Mouse (Mus musculus) cerebellum, postnatal 25 days (tissue): ENCODE results near the gene Slc38a5.
A peak's percentile ranks its signal among the peaks of the same experiment; 100 is the strongest.

ENCODE experiments used
- DNase-seq, 2 experiments: peaks; one replicate each; pipeline ENCODE4 v3.0.0; 2021; ENCODE audit warnings: mixed read lengths in 2 of 2

Gene Slc38a5

DNA sequence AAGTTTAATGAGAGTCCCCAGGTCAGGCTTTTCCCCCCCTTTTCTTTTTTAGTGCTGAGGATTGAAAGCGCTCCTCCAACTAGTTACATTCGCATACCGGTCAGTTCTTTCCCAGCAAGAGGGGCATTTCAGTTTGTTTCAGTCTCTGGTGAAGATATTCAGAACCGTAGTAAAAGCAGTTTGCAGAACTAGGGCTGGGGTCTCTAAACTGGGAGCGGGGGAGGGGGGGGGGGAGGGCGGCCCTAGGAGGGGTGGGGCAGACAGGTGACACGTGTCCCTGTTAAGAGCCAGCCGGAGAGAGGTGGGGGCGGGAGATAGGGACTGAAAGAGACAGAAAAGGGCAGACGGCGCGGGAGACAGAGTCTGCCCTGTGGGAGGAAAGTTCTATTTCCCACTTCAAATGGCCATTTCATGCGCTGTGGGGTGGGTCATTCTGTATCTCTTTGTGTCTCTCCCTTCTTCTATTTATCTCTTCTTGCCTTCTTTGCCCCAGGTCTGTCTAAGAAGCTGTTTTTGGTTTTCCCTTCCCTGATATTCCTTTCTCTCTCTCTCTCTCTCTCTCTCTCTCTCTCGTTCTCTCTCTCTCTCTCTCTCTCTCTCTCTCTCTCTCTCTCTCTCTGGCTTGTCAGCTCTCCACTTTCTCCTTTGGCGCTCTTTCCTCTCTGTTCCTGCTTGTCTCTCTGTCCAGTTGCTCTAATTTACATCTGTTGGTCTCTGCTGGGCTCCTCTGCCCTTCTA, at the start of gene Slc38a5:
Gene Slc38a5 (plus strand): TSS at position 51 of the 738 bp plus-strand sequence.
- DNase-seq, result no peak

DNA sequence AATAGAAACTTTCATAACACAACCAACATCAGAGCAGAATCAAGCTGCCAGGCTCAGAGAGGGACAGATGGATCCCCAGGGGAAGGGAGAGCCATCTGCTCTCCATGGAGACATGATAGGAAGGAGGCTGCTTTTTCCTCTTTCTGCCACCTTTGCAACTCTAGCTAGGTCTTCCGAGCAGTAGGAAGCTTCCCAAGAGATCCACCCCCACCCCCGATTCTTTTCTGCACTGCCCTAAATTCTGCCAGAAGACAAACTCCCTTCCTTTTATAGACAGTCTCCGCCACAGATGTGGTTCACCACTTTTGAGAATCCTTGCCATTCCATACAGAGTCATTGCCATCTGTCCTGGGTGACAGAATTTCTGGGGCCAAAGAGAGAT, 48.6 kb upstream of the Slc38a5 start:
- DNase-seq, result peak; percentile 69 to 70

DNA sequence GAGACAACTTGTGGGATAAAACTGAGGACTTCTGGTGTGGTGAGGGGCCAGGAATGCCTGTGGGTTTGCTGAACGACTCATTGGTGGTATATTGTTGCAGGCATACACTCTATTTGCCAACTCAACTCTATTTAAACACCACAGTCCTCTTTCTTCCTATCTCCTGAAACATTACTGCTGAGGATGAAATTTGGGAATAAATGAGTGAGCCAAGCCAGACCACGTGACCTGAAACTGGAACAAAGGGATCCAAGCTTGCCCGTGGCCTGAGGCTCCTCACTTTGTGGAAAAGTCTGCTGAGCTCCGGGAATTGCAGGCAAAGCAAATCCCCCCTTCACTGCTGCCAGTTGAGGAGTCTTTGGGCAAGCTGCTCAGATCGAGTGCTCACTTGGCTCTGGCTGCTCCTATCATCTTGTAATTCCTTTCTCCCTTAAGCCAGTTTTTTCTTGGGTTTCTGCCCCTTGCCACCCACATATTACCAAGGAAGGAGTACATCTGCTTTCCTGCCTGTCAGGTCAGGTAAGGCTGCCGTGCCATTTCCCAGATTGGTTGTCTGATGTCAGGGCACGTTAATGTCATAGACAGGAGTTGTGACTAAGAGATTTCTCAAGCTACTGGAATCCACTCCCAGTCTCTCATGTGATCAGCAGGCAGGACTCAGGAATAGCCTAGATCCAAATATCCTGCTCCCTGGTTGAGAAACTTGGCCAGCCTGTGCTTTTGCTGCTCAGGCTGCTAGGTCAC, 48.1 kb upstream of the Slc38a5 start:
- peak; percentile 55 to 57 for DNase-seq

DNA sequence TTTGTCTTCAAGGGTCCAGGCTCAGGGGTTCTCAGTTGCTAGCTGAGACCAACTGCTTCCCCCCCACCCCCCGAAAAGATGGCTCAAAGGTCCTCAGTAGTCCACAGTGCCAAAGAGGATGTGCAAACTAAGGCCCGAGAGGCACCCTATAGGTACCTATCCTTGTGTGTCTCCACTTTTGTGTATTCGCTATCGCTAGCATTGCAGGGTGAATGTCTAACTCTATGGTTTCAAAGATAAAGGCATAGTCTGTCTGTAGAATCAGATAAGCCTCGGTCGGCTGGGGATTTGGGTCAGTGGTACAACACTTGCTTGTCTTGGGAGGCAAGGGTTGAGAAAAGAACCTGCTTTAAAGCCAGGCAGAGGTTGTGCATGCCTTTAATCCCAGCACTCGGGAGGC, 47.5 kb upstream of the Slc38a5 start:
- no peak for DNase-seq

DNA sequence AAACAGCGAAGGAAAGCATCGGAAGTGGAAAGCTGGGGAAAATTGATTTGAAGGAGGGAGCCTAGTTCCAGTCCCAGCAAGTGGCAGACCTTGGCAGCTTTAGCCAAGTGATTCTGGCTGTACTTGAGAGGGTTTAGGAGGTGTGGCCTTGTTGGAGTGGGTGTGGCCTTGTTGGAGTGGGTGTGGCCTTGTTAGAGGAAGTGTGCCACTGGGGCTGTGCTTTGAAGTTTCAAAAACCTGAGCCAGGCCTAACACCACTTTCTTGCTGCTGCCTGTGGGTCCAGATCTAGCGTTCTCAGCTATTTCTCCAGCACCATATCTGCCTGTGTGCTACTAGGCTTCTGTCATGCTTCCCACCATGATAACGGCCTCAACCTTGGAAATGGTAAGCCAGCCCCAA, 40.7 kb upstream of the Slc38a5 start:
- DNase-seq, result no peak

DNA sequence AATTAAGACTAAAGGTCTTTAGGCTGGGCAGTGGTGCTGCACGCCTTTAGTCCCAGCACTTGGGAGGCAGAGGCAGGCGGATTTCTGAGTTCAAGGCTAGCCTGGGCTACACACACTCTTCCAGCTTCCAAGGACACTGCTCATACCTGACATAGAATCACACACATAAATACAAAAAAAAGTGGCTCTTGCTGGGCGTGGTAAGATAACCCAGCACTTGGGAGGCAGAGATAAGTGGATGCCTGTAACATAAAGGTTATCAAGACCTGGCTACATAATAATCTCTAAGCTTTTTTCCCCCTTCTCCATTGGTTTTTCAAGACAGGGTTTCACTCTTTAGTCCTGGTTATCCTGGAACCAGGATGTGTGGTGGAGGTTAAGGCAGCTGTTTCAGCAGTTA, 37.3 kb upstream of the Slc38a5 start:
- no peak for DNase-seq

DNA sequence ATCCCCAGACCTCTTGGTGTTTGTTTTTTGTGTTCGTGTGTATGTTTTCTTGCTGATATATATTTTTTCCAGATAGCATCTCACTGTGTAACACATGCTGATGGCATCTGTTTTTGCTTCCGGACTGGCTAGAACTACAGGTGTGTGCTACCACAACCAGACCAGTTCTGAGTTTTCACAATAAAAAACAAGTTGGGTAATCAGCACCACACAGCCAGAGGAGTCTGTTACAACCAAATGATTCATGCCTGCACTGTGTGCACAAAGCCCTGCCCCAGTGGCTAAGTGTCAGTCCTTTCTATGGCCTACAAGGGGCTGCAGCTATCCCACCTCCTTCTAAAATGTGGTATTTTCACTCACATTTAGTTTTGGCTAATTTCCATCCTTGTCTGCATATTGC, 34.2 kb upstream of the Slc38a5 start:
- DNase-seq, result no peak

DNA sequence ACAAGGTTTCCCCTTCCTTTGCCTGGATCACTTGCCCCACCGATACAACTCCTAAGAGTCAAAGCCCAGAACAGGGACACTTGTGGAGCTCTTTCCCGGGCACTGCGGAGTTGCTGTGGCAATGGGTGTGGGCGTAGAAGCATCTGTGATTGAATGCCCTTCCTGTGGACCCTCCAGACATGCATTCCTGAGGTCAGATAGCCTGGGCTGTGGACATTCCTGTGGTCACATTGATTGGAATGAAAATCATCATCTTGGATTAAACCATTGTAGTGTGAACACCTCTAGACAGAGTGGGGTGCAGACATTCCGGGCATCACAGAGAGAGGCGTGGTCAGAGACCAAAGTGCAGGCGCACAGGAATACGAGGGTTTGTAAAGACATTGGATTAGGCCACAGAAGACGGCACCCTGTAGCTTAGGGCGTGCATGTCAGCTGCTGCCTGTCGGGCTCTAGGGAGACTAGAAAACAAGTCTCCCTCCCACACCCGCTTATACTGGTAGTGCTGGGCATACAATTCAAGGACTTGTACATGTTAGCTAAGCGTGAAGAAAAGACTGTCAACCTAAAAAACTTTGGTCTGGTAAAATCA, 32.0 kb upstream of the Slc38a5 start:
- DNase-seq, result no peak

DNA sequence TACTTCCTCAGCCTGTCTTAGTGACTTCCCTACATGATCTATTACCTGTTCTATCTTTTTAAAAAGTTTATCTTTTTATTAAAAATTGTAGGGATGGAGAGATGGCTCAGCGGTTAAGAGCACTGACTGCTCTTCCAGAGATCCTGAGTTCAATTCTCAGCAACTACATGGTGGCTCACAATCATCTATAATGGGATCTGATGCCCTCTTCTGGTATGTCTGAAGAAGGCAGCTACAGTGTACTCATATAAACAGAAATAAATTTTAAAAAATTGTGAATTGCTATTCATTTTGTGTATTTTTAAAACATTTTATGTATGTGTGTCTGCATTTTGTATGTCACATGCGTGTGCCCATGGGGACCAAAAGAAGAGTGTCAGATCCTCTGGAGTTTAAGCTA, 23.3 kb upstream of the Slc38a5 start:
- DNase-seq, result no peak

DNA sequence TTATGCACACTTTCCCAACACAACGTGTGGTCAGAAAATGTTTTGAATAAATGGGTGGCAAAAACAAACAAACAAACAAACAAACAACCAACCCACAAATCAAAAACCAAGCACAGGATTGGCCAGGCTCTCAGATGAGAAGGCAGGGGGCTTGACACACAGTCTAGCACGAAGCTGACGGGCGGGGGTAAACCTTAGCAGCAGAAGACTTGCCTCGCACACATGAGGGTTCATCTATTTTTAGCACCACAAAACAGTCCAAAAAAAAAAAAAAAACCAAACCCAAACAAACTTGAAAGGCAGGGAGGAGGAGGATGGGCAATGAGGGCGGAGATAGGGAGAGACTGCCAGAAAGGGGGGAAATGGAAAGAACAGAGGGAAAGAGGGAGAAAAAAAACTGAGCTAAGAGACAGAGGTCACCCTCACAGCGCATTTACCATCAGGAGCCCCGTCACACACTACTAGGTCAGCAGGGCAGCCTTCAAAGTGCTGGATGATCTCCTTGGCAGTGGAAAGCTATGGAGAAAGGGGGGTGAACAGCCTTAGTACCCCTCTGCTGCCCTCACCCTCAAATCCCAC, 22.3 kb upstream of the Slc38a5 start:
- no peak for DNase-seq

DNA sequence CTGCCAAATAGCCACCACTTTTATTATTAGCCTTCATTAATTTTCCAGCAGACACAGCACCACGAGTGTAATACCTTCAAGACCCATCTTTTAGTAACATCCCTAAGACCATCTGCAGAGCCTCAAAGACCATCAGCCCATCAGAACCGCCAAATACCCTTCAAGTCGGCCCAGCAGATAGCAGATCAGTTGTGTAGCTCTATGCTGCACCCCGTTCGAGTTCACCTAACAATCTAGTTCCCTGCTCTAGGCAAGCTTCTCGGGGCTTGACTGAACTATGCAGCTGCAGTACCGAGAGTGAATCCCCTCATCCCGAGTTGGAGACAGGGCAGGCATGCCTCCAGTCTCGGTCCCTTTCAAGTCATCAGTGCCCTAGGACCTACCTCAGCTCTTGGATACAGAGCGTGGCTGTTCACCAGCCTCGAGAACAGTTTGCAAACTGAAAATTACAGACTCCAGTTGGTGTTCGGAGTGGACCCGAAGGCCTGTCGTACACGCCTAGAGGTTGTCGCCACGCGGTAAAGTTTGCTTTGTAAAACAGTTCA, 19.1 kb upstream of the Slc38a5 start:
- DNase-seq, result no peak

DNA sequence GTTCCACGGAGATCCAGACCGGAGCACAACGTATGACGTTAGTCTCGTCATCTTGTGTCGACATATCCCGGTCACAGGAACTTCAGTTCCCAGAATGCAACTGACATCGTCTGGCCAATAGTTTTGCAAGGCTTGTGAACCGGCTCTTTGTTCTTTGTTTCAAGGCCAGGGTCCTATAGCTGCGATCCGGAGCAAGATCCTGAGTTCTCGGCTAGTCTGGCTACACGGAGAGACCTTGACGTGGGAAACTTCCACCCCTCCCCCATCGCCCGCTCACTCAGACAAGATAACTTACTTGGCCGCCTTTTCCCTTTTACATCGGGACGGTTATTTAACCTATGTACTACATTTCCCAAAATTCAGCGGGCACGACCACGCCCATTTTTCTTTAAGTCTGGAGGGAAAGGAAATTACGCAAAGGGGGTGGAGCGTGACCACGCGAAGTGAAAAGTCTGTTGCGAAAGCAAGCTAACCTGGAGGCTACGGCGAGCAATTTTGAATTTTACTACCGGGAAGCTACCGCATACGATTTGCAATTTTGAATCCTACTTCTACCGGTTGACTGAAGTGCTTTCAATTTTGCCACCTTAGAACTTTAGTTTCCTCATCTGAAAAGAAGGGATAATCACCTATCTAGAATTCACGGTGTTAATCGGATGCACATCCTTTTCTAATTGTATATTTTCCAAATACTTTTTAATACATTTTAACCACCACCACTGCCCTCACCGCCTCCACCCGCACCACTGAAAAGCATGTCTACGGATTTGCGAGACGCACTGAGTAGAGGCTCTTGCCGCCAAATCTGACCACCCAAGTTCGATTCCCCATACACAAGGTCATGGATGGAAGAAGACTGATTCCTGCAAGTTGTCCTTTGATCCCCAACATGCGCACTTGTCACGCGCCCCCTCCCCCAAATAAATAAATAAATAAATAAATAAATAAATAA, 18.3 kb upstream of the Slc38a5 start, which contains the start of gene Ftsj1:
Gene Ftsj1 (minus strand): TSS at position 73 of the 952 bp plus-strand sequence.
- peak; percentile 82 to 85 for DNase-seq

DNA sequence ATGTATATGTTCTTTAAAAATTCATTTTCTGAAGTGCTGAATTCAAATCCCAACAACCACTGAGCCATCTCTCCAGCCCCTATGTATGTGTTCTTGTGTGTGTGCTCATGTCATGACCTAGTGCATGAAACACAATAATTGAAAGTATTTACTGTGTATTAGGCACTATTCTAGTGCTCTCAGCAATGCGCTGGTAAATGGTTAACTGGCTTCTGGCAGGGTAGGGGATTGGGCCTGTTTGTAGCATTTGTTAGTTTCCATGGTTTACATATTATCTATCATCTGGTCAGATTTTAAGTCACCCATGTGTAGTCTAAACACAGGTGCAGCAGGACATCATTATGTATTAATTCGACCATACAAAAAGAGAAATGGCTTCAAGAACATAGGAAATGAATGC, 17.2 kb upstream of the Slc38a5 start:
- DNase-seq, result no peak

DNA sequence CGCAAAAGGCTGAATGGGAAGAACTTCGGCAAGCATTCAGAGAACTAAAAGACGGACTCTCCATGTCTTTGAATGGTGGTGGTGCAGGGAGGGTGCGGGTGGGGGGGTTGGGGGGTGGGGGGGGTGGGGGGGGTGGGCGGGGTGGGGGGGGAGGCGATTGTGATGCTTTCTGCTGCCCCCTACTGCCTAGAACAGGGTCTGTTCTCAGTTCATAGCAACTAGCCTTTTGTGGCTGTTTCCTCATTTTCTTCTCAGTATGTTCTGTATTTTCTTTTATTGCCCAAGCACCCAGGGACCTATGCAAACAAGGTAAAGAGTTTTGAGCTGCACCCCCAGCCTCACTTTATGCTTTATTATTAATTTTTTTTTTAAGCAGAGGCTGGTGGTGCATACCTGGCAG, 15.1 kb upstream of the Slc38a5 start:
- DNase-seq, result no peak

DNA sequence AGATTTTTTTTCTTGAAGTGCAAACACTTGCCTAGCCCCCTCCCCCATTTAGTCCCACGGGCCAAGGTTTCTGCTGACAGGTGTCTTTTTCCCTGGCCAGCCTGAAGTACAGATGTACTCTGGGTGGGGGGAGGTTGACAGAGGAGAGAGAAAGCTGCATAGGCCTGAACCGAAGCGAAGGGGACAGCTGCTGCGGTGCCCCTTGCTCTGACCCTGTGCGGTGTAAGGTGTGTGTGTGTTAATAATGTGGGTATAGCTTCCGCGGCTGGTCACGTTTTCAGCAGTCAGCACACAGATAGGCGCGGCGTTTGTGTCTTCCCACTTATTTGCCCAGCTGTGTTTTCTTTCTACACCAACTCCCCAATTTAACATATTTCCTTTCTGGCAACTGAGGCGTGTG, 11.5 kb upstream of the Slc38a5 start:
- no peak for DNase-seq

DNA sequence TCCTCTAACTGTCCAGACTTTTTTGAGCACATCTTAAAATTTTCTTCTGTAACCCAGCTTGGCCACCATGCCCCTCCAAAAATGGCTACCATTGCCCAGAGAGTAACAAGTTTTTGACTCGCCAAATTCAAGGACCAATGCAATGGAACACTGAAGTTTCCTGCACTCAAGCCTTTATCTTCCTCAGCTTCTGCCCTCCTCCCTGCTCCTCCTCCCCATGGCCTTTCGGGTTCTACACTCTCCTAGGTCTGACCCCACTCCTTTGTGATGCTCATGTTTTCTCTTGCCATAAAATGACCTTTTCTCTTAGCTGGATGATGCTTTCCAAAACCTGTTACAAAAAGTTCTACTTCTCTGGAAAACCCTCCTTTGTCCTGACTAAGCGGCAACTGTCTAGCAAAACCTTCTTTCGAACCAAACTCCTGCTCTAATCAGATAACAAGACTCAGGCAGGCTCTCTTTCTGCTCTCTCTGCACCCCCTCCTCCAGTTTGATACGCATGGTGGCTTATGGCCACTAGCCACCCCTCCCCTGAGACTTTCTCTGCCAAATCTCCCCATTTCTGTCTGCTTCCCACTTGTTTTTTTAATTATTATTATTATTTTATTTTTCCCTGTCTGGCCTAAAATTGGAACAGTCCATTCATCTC, 7.7 kb upstream of the Slc38a5 start:
- DNase-seq, result no peak

DNA sequence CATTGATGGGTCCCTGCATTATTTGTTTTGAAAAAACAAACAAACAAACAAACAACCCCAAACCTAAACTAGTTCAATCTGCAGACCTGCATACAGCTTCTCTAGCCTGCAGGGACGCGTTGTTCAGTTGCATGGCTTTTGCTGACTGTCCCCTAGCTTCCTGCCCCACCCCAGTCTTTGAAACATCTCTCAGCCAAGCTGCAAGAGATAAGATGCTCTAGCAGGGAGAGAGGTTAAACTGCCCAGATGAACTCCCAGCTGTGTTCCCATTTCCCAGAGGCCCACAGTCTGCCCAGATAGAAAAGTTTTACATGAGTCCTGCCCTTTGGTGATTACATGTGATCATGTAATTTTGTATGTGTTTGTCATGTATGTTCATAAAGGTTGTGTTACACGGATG, 6.7 kb upstream of the Slc38a5 start:
- DNase-seq, result no peak

DNA sequence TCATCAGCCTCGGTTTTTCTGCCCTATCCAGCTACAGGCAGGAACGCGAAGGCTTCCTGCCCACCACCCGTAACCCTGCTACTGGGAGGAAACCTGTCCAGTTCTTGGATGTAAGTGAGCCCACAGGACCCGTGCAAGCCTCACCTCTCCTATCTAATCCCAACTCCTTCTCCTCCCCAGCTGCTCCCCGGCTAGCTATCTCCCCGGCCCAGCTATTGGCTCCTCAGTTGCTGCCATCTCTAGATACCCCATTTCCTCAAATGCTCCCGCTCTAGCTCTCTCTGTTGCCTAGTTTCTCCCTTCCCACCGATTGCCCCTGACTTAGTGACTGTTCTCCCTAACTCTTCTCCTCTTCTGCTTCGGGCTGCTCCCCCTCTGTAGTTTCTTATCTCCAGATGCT, 1.1 kb downstream of the Slc38a5 start:
- DNase-seq, result no peak

DNA sequence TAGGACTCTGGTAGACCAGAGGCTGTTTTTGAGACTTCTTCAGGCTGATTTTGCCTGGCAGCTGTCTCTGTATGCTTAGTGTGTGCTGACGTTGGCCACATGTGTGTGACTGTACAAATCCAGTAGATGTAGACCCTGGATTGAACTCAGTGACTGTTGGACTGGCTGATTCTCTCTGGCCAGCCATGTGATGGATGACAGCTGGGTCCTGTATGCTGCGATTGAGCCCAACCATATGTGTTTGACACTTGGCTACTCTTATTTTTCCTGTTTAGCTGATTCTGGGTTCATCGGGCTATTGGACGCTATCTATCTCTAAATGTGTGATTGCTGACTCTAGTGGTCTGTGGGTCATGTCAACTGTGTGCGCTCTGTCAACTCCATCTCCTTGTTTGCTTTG, 3.1 kb downstream of the Slc38a5 start:
- DNase-seq, result no peak

DNA sequence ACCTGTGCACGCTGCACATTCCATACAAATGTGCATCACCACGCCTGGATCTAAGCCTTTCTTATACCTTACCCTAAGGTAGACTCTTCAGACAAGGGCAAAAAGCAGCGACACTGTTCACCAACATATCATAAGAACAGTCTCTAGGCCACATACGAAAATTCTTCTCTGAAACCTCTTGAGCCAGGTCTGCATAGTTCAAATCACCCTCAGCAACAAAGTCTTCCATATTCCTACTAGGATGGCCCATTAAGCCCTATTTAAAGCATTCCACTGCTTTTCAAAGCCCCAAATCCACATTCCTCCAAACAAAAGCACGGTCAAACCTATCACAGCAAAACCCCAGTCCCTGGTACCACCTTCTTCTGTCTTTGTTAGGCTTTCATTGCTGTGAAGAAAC, 17.7 kb downstream of the Slc38a5 start:
- DNase-seq, result no peak

DNA sequence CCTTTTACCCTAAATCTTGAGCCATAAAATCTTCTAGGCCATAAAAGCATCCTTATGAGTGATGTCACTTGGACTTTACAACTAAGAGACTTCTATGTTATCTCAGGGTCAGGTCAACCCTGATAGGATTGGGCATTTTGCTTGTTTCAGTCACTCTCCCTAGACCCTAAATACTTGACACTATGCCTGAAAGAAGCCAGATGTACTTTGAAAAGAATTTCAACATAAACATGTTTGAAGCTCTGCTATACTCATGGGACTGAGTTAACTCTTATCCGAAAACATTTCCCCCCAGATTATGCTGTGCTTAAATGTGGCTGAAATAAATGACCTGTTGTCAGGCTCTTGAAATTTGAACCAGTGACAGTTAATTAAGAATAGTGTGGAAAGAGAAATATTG, 38.4 kb downstream of the Slc38a5 start:
- no peak for DNase-seq

DNA sequence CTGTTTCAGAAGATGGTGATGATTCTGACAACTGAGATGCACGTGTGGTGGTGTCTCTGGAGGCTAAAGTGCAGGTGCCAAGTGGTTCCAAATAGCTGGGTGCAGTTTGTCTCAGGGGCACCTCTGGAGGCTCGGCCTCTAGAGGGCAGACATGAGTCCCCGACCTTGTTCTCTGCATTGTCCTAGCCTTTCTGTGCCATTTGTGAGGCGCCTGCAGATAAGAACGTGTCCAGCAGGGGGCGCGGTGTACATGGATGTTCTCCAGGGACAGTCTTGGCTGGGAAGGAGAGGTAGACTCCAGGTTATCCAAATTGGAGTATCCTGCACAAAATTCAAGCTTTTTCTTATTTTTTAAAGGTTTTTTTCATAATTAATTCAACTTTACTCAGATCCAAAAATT, 44.0 kb downstream of the Slc38a5 start:
- DNase-seq, result peak; percentile 15 to 33
